In genomic region chr7:123524218-123524861, GRCm38 (mm10) we compare ENCODE assay signal across 8 mouse cellular contexts. TPM values are rescaled to one million over a fixed set of nuclear protein-coding genes. Genes with fewer than 3 reads are reported as not detected.
DNase-seq lines count a peak whose midpoint lies in the region; ATAC-seq lines count a peak whose summit lies in the region.

No protein-coding gene starts in this region.

- no peaks in the 10 kb centered on the region for H3K36me3 ChIP-seq in forebrain, embryonic 10.5 days (replicated peaks)
- H3K36me3 ChIP-seq in hindbrain, embryonic 11.5 days (ENCODE audit: control insufficient read depth, insufficient read depth, low read length) = no peaks in the 10 kb centered on the region

- no peaks in the 10 kb centered on the region for H3K9me3 ChIP-seq in forebrain, embryonic 10.5 days
- no peaks in the 10 kb centered on the region for H3K9me3 ChIP-seq in hindbrain, embryonic 11.5 days (ENCODE audit: control insufficient read depth, low read length)

- peak; percentile 19 to 70 for DNase-seq in heart, adult 18-20 months
- no peak for DNase-seq in heart, postnatal 25 days (ENCODE audit: low spot score)
- DNase-seq in brain, adult 2 months (ENCODE audit: low read depth, low spot score) = peak; percentile 78
- DNase-seq in forebrain, embryonic 10.5 days (ENCODE audit: extremely low spot score, low spot score) = peak; percentile 67
- peak; percentile 86 for DNase-seq in hindbrain, embryonic 11.5 days (ENCODE audit: low spot score)
- peak; percentile 74 to 80 for DNase-seq in layer of hippocampus, postnatal 36 days
- peak; percentile 8 to 61 for DNase-seq in spleen, postnatal 10 days (ENCODE audit: low spot score in 2 of 2)

- no peaks in the 10 kb centered on the region for H3K27me3 ChIP-seq in forebrain, embryonic 10.5 days (ENCODE audit: poor library complexity, severe bottlenecking)
- H3K27me3 ChIP-seq in hindbrain, embryonic 11.5 days (ENCODE audit: control insufficient read depth, insufficient read depth, low read length) = no peaks in the 10 kb centered on the region

- no peak overlapping the region for H3K4me3 ChIP-seq in forebrain, embryonic 10.5 days
- no peak overlapping the region for H3K4me3 ChIP-seq in hindbrain, embryonic 11.5 days (ENCODE audit: low read depth, low read length)

- intact Hi-C loops in heart, postnatal 25 days (cut with DNase I) = no loop called here

- ATAC-seq in hindbrain, embryonic 11.5 days (ENCODE audit: low FRiP score) = 0 out of 2 replicates have a peak, but pooled peaks have one; percentile 54
- ATAC-seq in megakaryocyte progenitor cell, adult 5-6 weeks (replicated peaks; ENCODE audit: poor library complexity) = peak; percentile 86

- 29% methylated on average over 8 of the region's 8 CpGs for WGBS in forebrain, embryonic 10.5 days
- 29% methylated on average over 8 of the region's 8 CpGs for WGBS in hindbrain, embryonic 11.5 days

- no peak overlapping the region for H3K27ac ChIP-seq in forebrain, embryonic 10.5 days
- H3K27ac ChIP-seq in hindbrain, embryonic 11.5 days (ENCODE audit: low read depth, low read length) = no peak overlapping the region

- peaks cover 5% of the 10 kb centered on the region; the same call in 1 of the 2 replicates for H3K4me1 ChIP-seq in forebrain, embryonic 10.5 days
- H3K4me1 ChIP-seq in hindbrain, embryonic 11.5 days (replicated peaks; ENCODE audit: control insufficient read depth, insufficient read depth, low read length) = no peaks in the 10 kb centered on the region

- no peak overlapping the region for H3K9ac ChIP-seq in hindbrain, embryonic 11.5 days (ENCODE audit: low read depth, low read length)

- no peak overlapping the region for H3K4me2 ChIP-seq in hindbrain, embryonic 11.5 days (replicated peaks; ENCODE audit: low read depth, low read length)

RNA-seq across cellular contexts. Expression of gene Zkscan2, which starts 24.1 kb away (rescaled TPM):
- total RNA-seq in heart, adult 18-20 months (2021) = 1 to 10 TPM; 1.1 to 1.4 TPM
- total RNA-seq in heart, postnatal 25 days (2021) = under 1 TPM; 0.08 to 0.18 TPM
- 4.6 and 5.0 TPM in 2 replicates for polyA plus RNA-seq in forebrain, embryonic 10.5 days (2016; fragmentation: Nextera tagmentation; extraction: Ambion mirVana)
- 6.5 and 9.0 TPM in 2 replicates for polyA plus RNA-seq in hindbrain, embryonic 11.5 days (2014; fragmentation: Nextera tagmentation; extraction: Ambion mirVana)
- 10 to 100 TPM; 20.5 to 20.9 TPM for total RNA-seq in layer of hippocampus, postnatal 36 days (2021)
- total RNA-seq in megakaryocyte progenitor cell, adult 5-6 weeks (2015) = 0.07 TPM in 1 of 2 replicates, not detected in the other
- not detected in 2 replicates for total RNA-seq in megakaryocyte progenitor cell, adult 5-6 weeks (2017)

Comparison
In these comparisons a context has a peak if more than half of its experiments do, and no peak if none do; other contexts are left out.
1. RNA of gene Zkscan2, which starts 24.1 kb away (total RNA-seq): 20.5 to 20.9 TPM in layer of hippocampus, postnatal 36 days; 1.1 to 1.4 TPM in heart, adult 18-20 months, 0.08 to 0.18 TPM in heart, postnatal 25 days and 0.07 TPM in megakaryocyte progenitor cell, adult 5-6 weeks; every median in the first group is over 4 times any median in the second.